Mouse (Mus musculus): ENCODE data around the gene U2af2. TPM values are rescaled to one million over a fixed set of nuclear protein-coding genes. Genes with fewer than 3 reads are reported as not detected.

Gene U2af2
- total and polyA plus RNA-seq, 2 experiments: 30.4 to 90.4 TPM

DNA sequence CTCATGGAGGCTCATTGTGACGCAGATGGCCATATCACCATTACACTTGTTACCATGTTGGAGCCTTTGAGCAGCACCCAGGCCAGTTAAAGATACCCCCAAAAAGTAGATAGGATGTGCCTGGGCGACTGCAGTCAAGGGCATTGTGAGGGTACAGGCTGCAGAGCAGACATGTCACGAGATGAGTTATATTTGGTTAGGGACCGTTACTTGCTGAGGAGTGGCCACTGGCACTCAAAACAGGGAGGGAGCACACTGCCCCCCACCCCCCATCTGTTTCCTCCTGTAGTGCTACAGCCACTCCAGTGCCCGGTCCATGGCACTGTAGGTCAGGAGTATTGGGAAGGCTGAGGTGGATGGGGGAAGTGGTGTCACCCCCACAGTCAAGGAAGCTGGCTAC is 36.8 kb downstream of the U2af2 start:
- H3K36me3 ChIP-seq (ENCODE audit: control insufficient read depth, insufficient read depth, low read length): peaks cover 22% of the 10 kb centered on the region
- TF ChIP-seq POLR2A (IDR thresholded peaks at IDR 0.05; ENCODE audit: extremely low read depth, insufficient read depth, low read length) (no peak), CTCF (IDR thresholded peaks at IDR 0.05; ENCODE audit: low read depth, low read length) (no peak)
- WGBS: 90% methylated on average over 5 of the region's 5 CpGs

DNA sequence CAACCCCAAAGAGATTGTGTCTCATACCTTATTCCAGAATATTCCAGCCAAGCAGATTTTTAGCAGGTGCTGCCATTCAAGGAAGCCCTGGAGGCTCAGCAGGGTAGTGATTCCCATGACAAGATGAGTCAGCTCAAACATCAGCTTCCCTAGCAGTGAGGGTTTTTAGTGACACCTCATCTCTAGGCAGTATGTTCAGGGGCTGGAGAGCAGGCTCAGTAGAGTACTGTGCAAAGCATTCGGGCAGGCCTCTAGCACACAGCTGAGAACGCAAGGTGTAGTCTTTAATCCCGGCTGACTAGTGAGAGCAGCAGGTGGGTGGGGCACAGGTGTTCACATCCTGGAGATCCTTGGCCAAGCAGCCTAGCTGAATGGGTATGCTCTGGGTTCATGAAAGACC is 37.9 kb downstream of the U2af2 start:
- Histone ChIP-seq H3K9ac (ENCODE audit: low read depth, low read length) (no peak overlapping the region), H3K36me3 (ENCODE audit: control insufficient read depth, insufficient read depth, low read length) (peaks cover 20% of the 10 kb centered on the region), H3K4me3 (ENCODE audit: insufficient read depth, low read depth, low read length) (no peak overlapping the region), H3K4me1 (ENCODE audit: control insufficient read depth, insufficient read depth, low read length) (0 out of 2 replicates have a peak, but pooled peaks cover 2% of the 10 kb centered on the region), H3K79me2 (ENCODE audit: control insufficient read depth, insufficient read depth, low read length) (no peaks in the 10 kb centered on the region), H3K27me3 (ENCODE audit: control insufficient read depth, insufficient read depth, low read length) (no peaks in the 10 kb centered on the region), H3K27ac (replicated peaks; ENCODE audit: insufficient read depth, low read depth, low read length) (no peak overlapping the region)
- WGBS: 78% methylated on average over 3 of the region's 3 CpGs
- no peak for DNase-seq (ENCODE audit: extremely low read depth, low read depth, low spot score)
- no peak for TF ChIP-seq CTCF (IDR thresholded peaks at IDR 0.05; ENCODE audit: low read depth, low read length)
- no peak for TF ChIP-seq POLR2A (IDR thresholded peaks at IDR 0.05; ENCODE audit: extremely low read depth, insufficient read depth, low read length)

More for the DNA sequence above, 36.8 kb downstream of the U2af2 start:
- H3K4me3 ChIP-seq (ENCODE audit: insufficient read depth, low read depth, low read length): no peak overlapping the region
- H3K4me1 ChIP-seq (ENCODE audit: control insufficient read depth, insufficient read depth, low read length): 0 out of 2 replicates have a peak, but pooled peaks cover 2% of the 10 kb centered on the region
- no peak for DNase-seq (ENCODE audit: extremely low read depth, low read depth, low spot score)
- H3K27ac ChIP-seq (replicated peaks; ENCODE audit: insufficient read depth, low read depth, low read length): no peak overlapping the region
- H3K79me2 ChIP-seq (ENCODE audit: control insufficient read depth, insufficient read depth, low read length): no peaks in the 10 kb centered on the region
- no peak overlapping the region for H3K9ac ChIP-seq (ENCODE audit: low read depth, low read length)
- H3K27me3 ChIP-seq (ENCODE audit: control insufficient read depth, insufficient read depth, low read length): no peaks in the 10 kb centered on the region

DNA sequence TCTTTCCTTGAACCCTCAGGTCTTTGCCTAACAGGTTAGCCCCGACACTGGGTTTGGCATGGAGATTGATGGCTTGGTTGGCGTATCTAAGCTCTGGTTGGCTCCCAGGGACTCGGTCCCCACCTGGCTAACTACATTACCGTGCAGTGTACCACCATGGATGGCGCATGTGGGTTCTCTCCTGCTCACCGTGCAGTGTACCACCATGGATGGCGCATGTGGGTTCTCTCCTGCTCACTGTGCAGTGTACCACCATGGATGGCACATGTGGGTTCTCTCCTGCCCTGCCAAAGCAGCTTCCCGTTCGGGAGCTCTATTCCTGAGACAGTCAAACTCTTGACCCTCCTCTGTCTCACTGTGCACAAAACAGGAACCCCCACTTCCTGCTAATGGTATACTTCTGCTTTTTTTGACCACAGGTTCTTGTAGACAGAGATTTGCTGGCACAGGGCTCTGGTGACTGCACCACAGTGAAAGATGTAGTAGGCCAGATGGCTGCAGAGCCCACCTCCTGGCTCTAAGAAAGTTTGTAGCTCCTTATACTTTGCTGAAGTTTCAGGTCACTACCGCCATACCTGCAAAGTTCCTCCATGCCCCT is 39.2 kb downstream of the U2af2 start:
- H3K4me3 ChIP-seq (ENCODE audit: insufficient read depth, low read depth, low read length): no peak overlapping the region
- DNase-seq (ENCODE audit: extremely low read depth, low read depth, low spot score): peak; percentile 39
- TF ChIP-seq POLR2A (IDR thresholded peaks at IDR 0.05; ENCODE audit: extremely low read depth, insufficient read depth, low read length) (no peak), CTCF (IDR thresholded peaks at IDR 0.05; ENCODE audit: low read depth, low read length) (no peak)
- H3K27me3 ChIP-seq (ENCODE audit: control insufficient read depth, insufficient read depth, low read length): no peaks in the 10 kb centered on the region
- H3K9ac ChIP-seq (ENCODE audit: low read depth, low read length): no peak overlapping the region
- no peak overlapping the region for H3K27ac ChIP-seq (replicated peaks; ENCODE audit: insufficient read depth, low read depth, low read length)
- no peaks in the 10 kb centered on the region for H3K79me2 ChIP-seq (ENCODE audit: control insufficient read depth, insufficient read depth, low read length)
- H3K4me1 ChIP-seq (ENCODE audit: control insufficient read depth, insufficient read depth, low read length): 0 out of 2 replicates have a peak, but pooled peaks cover 2% of the 10 kb centered on the region
- H3K36me3 ChIP-seq (ENCODE audit: control insufficient read depth, insufficient read depth, low read length): peaks cover 14% of the 10 kb centered on the region
- 81% methylated on average over 10 of the region's 10 CpGs for WGBS

DNA sequence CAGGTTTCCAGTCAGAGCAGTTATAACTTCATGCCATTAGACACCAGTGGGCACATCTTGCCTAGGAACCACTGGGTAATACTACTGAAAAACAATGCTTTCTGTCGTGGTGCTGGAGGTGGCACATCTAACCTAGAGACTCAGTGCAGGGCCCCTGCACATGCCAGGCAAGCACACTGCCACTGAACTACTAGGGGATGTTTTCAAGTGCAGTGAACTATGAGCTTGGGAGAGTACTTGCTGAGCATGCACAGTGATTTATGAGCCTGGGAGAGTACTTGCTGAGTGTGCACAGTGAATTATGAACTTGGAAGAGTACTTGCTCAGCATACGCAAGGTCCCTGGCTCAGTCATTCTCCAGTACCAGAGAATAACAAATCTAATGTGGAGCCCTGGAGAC is 40.6 kb downstream of the U2af2 start:
- no peak for TF ChIP-seq POLR2A (IDR thresholded peaks at IDR 0.05; ENCODE audit: extremely low read depth, insufficient read depth, low read length)
- no peak for TF ChIP-seq CTCF (IDR thresholded peaks at IDR 0.05; ENCODE audit: low read depth, low read length)
- H3K9ac ChIP-seq (ENCODE audit: low read depth, low read length): no peak overlapping the region
- no peak overlapping the region for H3K4me3 ChIP-seq (ENCODE audit: insufficient read depth, low read depth, low read length)
- 0 out of 2 replicates have a peak, but pooled peaks cover 2% of the 10 kb centered on the region for H3K4me1 ChIP-seq (ENCODE audit: control insufficient read depth, insufficient read depth, low read length)
- H3K27me3 ChIP-seq (ENCODE audit: control insufficient read depth, insufficient read depth, low read length): no peaks in the 10 kb centered on the region
- H3K27ac ChIP-seq (replicated peaks; ENCODE audit: insufficient read depth, low read depth, low read length): no peak overlapping the region
- 86% methylated on average over 2 of the region's 2 CpGs for WGBS
- no peaks in the 10 kb centered on the region for H3K79me2 ChIP-seq (ENCODE audit: control insufficient read depth, insufficient read depth, low read length)
- H3K36me3 ChIP-seq (ENCODE audit: control insufficient read depth, insufficient read depth, low read length): peaks cover 8% of the 10 kb centered on the region
- no peak for DNase-seq (ENCODE audit: extremely low read depth, low read depth, low spot score)

DNA sequence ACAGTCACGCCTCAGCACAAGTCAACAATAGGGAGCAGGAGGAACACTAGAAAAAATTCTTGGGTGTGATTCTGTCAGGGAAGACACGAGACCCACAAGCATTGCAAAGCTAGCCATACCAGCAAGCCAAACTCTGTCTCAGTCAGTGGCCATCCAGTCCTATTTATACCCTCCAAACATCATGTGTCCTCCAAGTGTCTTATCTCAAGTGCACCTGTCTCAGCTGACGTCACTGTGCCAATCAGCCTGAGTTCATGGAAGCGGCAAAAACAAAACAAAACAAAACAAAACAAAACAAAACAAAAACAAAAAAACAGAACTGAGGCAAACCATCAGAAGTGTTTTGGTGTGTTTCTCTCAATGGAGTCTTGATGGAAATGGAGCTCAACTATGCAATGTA is 46.3 kb downstream of the U2af2 start:
- no peaks in the 10 kb centered on the region for H3K79me2 ChIP-seq (ENCODE audit: control insufficient read depth, insufficient read depth, low read length)
- no peak overlapping the region for H3K27ac ChIP-seq (replicated peaks; ENCODE audit: insufficient read depth, low read depth, low read length)
- H3K36me3 ChIP-seq (ENCODE audit: control insufficient read depth, insufficient read depth, low read length): no peaks in the 10 kb centered on the region
- no peak overlapping the region for H3K4me3 ChIP-seq (ENCODE audit: insufficient read depth, low read depth, low read length)
- no peaks in the 10 kb centered on the region for H3K4me1 ChIP-seq (ENCODE audit: control insufficient read depth, insufficient read depth, low read length)
- TF ChIP-seq POLR2A (IDR thresholded peaks at IDR 0.05; ENCODE audit: extremely low read depth, insufficient read depth, low read length): no peak
- TF ChIP-seq CTCF (IDR thresholded peaks at IDR 0.05; ENCODE audit: low read depth, low read length): no peak
- H3K9ac ChIP-seq (ENCODE audit: low read depth, low read length): no peak overlapping the region
- DNase-seq (ENCODE audit: extremely low read depth, low read depth, low spot score): no peak
- 84% methylated on average over 4 of the region's 4 CpGs for WGBS
- H3K27me3 ChIP-seq (ENCODE audit: control insufficient read depth, insufficient read depth, low read length): no peaks in the 10 kb centered on the region

DNA sequence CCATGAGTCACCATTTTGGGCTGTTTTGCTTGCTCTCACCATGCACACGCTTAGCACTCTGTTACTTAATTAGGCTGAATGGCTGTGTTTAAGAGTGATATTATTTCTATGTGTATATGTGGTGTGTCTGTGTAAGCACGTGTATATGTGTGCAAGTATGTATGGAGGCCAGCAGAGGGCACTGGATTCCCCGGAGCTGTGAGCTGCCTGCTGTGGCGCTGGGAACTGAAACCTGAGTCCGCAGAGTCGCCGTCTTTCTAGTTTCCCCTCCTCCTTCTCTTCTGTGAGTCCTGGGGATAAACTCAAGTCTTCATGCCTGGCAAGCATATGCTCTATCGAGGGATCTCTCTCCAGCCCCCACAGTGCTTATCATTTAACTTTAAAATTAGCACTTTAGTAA is 47.4 kb downstream of the U2af2 start:
- no peak for DNase-seq (ENCODE audit: extremely low read depth, low read depth, low spot score)
- 87% methylated on average over 8 of the region's 8 CpGs for WGBS
- Histone ChIP-seq H3K4me1 (ENCODE audit: control insufficient read depth, insufficient read depth, low read length) (no peaks in the 10 kb centered on the region), H3K27me3 (ENCODE audit: control insufficient read depth, insufficient read depth, low read length) (no peaks in the 10 kb centered on the region), H3K9ac (ENCODE audit: low read depth, low read length) (no peak overlapping the region), H3K79me2 (ENCODE audit: control insufficient read depth, insufficient read depth, low read length) (no peaks in the 10 kb centered on the region), H3K27ac (replicated peaks; ENCODE audit: insufficient read depth, low read depth, low read length) (no peak overlapping the region), H3K36me3 (ENCODE audit: control insufficient read depth, insufficient read depth, low read length) (no peaks in the 10 kb centered on the region), H3K4me3 (ENCODE audit: insufficient read depth, low read depth, low read length) (no peak overlapping the region)
- no peak for TF ChIP-seq CTCF (IDR thresholded peaks at IDR 0.05; ENCODE audit: low read depth, low read length)
- no peak for TF ChIP-seq POLR2A (IDR thresholded peaks at IDR 0.05; ENCODE audit: extremely low read depth, insufficient read depth, low read length)
